Mouse (Mus musculus) adrenal gland, postnatal 0 days (tissue): ENCODE measurements around the gene Fam98b. TPM values are rescaled to one million over a fixed set of nuclear protein-coding genes. Genes with fewer than 3 reads are reported as not detected.

Experiments used
- polyA plus RNA-seq: library from polyadenylated mRNA; unstranded; fragments of >200 nt; fragmentation: Nextera tagmentation; extraction: Ambion mirVana; gene quantifications from 2 replicates; pipeline ENCODE4 v1.2.1, GENCODE M21; 2015

The Fam98b gene
- polyA plus RNA-seq: 5.2 and 9.4 TPM in 2 replicates

DNA sequence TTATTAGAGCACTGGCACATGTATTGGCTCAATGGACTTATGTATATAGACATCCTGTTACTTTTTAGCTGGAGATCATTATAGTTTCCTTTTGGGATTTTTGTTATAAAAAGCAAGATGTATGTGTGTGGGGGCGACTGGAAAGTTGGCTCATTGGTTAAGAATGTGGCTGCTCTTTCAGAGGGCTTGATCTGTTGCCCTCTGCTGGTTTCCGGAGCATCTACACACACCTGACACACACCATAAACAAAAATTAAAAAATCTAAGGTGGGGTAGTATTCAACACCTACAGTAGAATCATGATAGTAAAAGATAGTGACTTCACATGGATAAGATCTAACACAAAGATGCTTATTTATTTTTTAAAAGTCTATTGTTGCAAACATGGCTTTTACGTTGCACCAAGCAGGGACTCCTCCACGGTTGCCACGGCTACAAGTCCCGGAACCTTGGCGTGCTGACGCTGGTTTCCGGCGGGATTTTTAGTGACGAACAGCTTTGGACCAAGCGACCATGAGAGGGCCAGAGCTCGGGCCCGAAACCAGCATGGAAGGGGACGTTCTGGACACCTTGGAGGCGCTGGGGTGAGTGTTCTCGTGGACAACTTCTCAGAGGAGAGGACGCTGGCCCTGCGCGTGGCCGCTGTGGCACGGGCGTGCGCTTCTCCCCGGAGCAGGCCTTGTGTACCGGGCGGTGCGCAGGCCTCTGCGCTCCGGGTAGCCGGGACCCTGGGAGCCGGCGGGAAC is at the start of gene Fam98b:
TSS of gene Fam98b (plus strand) at position 485 of the 746 bp plus-strand sequence.

Other genes with a start within 250 kb of the Fam98b start
- 14.5 and 18.2 TPM in 2 replicates for gene Spred1, start 128.4 kb upstream of the Fam98b start, polyA plus RNA-seq
- 0.68 and 1.8 TPM in 2 replicates for gene Rasgrp1, start 93.3 kb downstream of the Fam98b start, polyA plus RNA-seq